Mouse (Mus musculus): ENCODE data around the gene Thada. TPM values are rescaled to one million over a fixed set of nuclear protein-coding genes. Genes with fewer than 3 reads are reported as not detected.

Thada gene
- total and polyA plus RNA-seq, 3 experiments, result 5.0 to 8.3 (median 7.7) TPM

DNA sequence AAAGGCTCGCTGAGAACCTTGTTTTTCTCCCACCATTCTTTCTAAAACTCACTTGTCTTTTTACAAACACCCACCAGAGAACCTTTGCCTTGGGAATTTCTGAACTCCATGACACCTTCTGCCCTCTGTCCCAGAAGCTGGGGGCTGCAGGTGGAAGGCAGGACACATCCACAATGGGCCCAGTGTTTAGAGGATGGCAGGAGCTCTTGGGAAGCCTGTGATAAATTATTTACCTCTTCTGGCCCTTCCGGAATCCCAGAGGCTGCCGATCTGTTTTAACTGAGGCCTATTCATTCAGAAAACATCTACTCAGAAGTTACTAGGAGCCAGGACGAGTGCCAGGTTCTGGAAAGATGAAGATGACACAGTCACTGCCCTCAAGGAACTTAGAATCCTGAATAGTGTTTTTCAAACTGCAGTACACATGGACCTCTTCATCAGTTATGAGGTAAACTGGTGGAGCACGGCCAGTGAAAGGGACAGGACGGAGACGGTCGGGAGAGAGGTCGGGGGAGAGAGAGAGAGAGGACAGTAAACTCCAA, 209.7 kb downstream of the Thada start:
- WGBS, result 74% methylated on average over 9 of the region's 9 CpGs
- H3K4me3 ChIP-seq, result no peak overlapping the region
- peaks cover 4% of the 10 kb centered on the region; the same call in 1 of the 2 replicates for H3K36me3 ChIP-seq (ENCODE audit: control insufficient read depth, insufficient read depth, low read length)
- no peak overlapping the region for H3K27ac ChIP-seq
- no peaks in the 10 kb centered on the region for H3K79me2 ChIP-seq (replicated peaks; ENCODE audit: control insufficient read depth, insufficient read depth, low read length)
- intact Hi-C loops (cut with DNase I), result no loop called here
- H3K27me3 ChIP-seq (ENCODE audit: control insufficient read depth, insufficient read depth, low read length), result no peaks in the 10 kb centered on the region
- no peak for TF ChIP-seq POLR2A (IDR thresholded peaks at IDR 0.05; ENCODE audit: insufficient read depth, low read depth, low read length)
- no peak for TF ChIP-seq CTCF (IDR thresholded peaks at IDR 0.05)
- no peak for TF ChIP-seq EP300 (IDR thresholded peaks at IDR 0.05; ENCODE audit: insufficient read depth, low read depth, low read length)
- peaks cover 8% of the 10 kb centered on the region for H3K4me1 ChIP-seq (ENCODE audit: control insufficient read depth, insufficient read depth, low read length)
- no peak overlapping the region for H3K9ac ChIP-seq (ENCODE audit: low read depth, low read length)
- no peak for DNase-seq

DNA sequence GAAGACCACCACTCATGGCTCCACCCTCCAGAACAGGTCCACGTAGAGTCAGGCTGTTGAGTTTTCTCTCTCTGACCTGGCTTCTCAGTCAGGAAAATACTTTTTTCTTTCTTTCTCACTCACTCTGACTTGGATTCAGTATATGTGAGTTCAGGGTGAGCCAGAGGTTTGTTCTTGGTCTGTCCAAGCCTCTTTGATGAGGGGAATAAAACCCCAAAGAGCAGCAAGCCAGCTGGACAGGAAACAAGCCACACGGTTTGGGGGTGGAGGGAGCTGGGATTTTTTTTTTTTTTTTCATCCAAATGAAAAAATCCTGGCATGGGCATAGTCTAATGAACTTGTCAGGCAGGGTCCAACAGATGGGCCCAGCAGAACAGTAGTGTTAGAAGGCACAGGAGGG, 210.2 kb downstream of the Thada start:
- H3K79me2 ChIP-seq (replicated peaks; ENCODE audit: control insufficient read depth, insufficient read depth, low read length), result no peaks in the 10 kb centered on the region
- 50% methylated on average over 2 of the region's 2 CpGs for whole genome bisulfite sequencing
- H3K9ac ChIP-seq (ENCODE audit: low read depth, low read length), result no peak overlapping the region
- no peak for TF ChIP-seq CTCF (IDR thresholded peaks at IDR 0.05)
- TF ChIP-seq EP300 (IDR thresholded peaks at IDR 0.05; ENCODE audit: insufficient read depth, low read depth, low read length), result no peak
- TF ChIP-seq POLR2A (IDR thresholded peaks at IDR 0.05; ENCODE audit: insufficient read depth, low read depth, low read length), result no peak
- no peaks in the 10 kb centered on the region for H3K27me3 ChIP-seq (ENCODE audit: control insufficient read depth, insufficient read depth, low read length)
- peaks cover 4% of the 10 kb centered on the region; the same call in 1 of the 2 replicates for H3K36me3 ChIP-seq (ENCODE audit: control insufficient read depth, insufficient read depth, low read length)
- intact Hi-C loops (cut with DNase I), result no loop called here
- H3K4me3 ChIP-seq, result no peak overlapping the region
- H3K4me1 ChIP-seq (ENCODE audit: control insufficient read depth, insufficient read depth, low read length), result peaks cover 8% of the 10 kb centered on the region
- DNase-seq, result no peak
- H3K27ac ChIP-seq, result no peak overlapping the region; the same call in 1 of the 2 replicates

DNA sequence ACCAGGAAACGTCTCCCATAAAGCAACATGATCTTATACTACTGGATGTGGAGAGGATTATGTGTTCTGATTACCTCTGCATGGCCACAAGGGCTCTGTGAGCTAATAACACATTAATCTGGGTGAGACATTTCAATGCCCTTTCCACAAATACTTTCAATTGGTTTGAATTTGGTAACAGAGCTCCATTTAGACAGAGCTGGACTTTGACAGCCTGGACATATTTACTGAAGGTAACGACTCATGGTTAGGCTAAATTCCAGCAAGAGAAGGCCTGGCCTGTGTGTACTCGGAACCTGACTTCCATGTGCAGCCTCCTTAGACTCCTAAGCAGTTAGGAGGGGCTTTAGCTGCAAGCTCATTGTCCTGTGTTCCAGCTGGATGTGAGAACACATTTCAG, 214.6 kb downstream of the Thada start:
- H3K79me2 ChIP-seq (replicated peaks; ENCODE audit: control insufficient read depth, insufficient read depth, low read length), result no peaks in the 10 kb centered on the region
- no peaks in the 10 kb centered on the region for H3K27me3 ChIP-seq (ENCODE audit: control insufficient read depth, insufficient read depth, low read length)
- H3K4me3 ChIP-seq, result no peak overlapping the region
- 92% methylated on average over 3 of the region's 3 CpGs for WGBS
- H3K9ac ChIP-seq (ENCODE audit: low read depth, low read length), result no peak overlapping the region
- DNase-seq, result no peak
- no peak overlapping the region for H3K27ac ChIP-seq
- no peaks in the 10 kb centered on the region for H3K36me3 ChIP-seq (ENCODE audit: control insufficient read depth, insufficient read depth, low read length)
- H3K4me1 ChIP-seq (ENCODE audit: control insufficient read depth, insufficient read depth, low read length), result no peaks in the 10 kb centered on the region; the same call in 1 of the 2 replicates
- intact Hi-C loops (cut with DNase I), result no loop called here
- TF ChIP-seq POLR2A (IDR thresholded peaks at IDR 0.05; ENCODE audit: insufficient read depth, low read depth, low read length) (no peak), EP300 (IDR thresholded peaks at IDR 0.05; ENCODE audit: insufficient read depth, low read depth, low read length) (no peak), CTCF (IDR thresholded peaks at IDR 0.05) (no peak)

DNA sequence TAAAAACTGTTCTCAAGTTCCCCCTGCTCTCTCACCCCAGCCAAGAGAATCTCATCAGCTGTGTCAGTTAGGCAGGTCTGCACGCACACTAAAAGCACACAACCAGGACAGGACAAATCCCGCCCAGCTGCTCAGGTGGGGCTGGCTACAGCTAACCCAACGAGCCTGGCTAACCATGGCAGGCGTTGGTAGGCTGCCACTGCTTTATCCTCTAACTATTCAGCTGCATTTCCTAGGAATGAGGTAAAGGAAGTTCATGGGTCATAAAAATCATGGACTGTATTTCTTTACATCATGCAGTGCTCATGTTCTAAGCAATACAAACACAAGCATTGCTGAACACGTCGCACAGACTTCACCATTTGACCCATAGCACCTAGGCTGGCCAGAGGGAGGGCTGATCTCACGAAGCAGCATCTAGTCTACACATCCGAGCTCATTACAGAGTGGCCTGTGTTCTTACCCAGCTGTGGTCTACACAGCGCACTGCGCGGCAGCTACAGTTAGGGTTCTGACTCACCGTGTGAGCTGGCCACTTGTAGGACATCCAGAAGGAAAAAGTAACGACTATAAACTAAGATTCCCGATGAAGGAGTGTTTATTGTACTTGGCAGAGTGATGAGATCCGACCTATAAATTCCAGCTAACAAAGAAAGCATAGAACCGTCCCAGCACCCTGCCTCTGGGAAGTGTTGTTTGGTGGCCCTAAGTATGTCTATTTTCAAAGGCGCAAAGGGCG, 221.7 kb downstream of the Thada start:
- 80% methylated on average over 18 of the region's 18 CpGs for WGBS

DNA sequence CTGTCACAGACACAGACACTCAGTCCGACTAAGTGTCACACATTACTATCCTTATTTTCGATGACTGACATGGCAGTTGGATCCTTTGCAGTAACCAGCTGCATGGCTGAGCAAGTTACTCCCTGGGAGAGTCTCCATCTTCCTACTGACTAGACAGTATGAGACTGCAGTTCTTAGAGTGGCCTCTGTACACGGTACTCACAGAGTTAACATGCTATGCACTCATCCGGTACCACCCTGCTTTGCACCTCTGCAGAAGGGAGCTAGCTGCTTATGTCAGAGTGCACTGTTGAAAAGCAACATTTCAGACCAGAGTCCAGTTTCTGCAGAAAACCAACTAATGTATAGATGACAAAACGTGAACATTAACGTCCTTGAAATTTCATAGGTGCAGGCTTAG, 222.2 kb downstream of the Thada start:
- DNase-seq, result no peak
- Histone ChIP-seq H3K27me3 (ENCODE audit: control insufficient read depth, insufficient read depth, low read length) (no peaks in the 10 kb centered on the region), H3K4me1 (ENCODE audit: control insufficient read depth, insufficient read depth, low read length) (no peaks in the 10 kb centered on the region), H3K79me2 (replicated peaks; ENCODE audit: control insufficient read depth, insufficient read depth, low read length) (no peaks in the 10 kb centered on the region), H3K36me3 (ENCODE audit: control insufficient read depth, insufficient read depth, low read length) (no peaks in the 10 kb centered on the region), H3K9ac (ENCODE audit: low read depth, low read length) (no peak overlapping the region), H3K27ac (no peak overlapping the region), H3K4me3 (no peak overlapping the region)
- WGBS, result 69% methylated on average over 6 of the region's 6 CpGs
- intact Hi-C loops (cut with DNase I), result no loop called here
- TF ChIP-seq EP300 (IDR thresholded peaks at IDR 0.05; ENCODE audit: insufficient read depth, low read depth, low read length), result no peak
- no peak for TF ChIP-seq POLR2A (IDR thresholded peaks at IDR 0.05; ENCODE audit: insufficient read depth, low read depth, low read length)
- TF ChIP-seq CTCF (IDR thresholded peaks at IDR 0.05), result no peak

More for the DNA sequence above, 221.7 kb downstream of the Thada start:
- no peaks in the 10 kb centered on the region for H3K79me2 ChIP-seq (replicated peaks; ENCODE audit: control insufficient read depth, insufficient read depth, low read length)
- no peaks in the 10 kb centered on the region for H3K27me3 ChIP-seq (ENCODE audit: control insufficient read depth, insufficient read depth, low read length)
- TF ChIP-seq POLR2A (IDR thresholded peaks at IDR 0.05; ENCODE audit: insufficient read depth, low read depth, low read length), result no peak
- DNase-seq, result no peak
- H3K27ac ChIP-seq, result no peak overlapping the region
- no peak overlapping the region for H3K4me3 ChIP-seq
- H3K9ac ChIP-seq (ENCODE audit: low read depth, low read length), result no peak overlapping the region
- no peaks in the 10 kb centered on the region for H3K36me3 ChIP-seq (ENCODE audit: control insufficient read depth, insufficient read depth, low read length)
- intact Hi-C loops (cut with DNase I), result no loop called here
- no peaks in the 10 kb centered on the region for H3K4me1 ChIP-seq (ENCODE audit: control insufficient read depth, insufficient read depth, low read length)

DNA sequence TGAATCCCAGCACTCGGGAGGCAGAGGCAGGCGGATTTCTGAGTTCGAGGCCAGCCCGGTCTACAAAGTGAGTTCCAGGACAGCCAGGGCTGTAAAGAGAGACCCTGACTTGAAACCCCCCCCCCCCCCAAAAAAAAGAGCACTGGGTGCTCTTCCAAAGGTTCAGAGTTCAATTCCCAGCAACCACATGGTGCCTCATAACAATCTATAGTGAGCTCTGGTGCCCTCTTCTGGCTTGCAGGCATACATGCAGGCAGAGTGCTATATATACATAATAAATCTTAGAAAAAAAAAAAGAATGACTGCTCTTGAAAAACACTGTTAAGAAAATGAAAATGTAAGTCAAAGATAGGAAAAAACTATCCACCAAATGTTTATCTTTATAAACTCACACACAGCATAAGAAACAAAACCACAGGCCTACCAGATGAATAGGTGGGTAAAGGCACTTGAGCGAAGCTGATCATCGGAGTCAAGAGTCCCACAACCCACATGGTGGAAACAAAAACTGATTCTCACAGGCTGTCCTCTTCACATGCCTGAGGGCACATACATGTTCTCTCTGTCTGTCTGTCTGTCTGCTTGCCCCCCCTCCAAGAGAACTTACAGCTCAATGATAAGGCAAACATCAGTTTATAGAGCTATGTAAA, 224.6 kb downstream of the Thada start:
- H3K27me3 ChIP-seq (ENCODE audit: control insufficient read depth, insufficient read depth, low read length), result no peaks in the 10 kb centered on the region
- 97% methylated on average over 6 of the region's 6 CpGs for WGBS
- H3K36me3 ChIP-seq (ENCODE audit: control insufficient read depth, insufficient read depth, low read length), result peaks cover 5% of the 10 kb centered on the region; the same call in 1 of the 2 replicates
- no peak overlapping the region for H3K4me3 ChIP-seq
- H3K79me2 ChIP-seq (replicated peaks; ENCODE audit: control insufficient read depth, insufficient read depth, low read length), result no peaks in the 10 kb centered on the region
- no peak for TF ChIP-seq POLR2A (IDR thresholded peaks at IDR 0.05; ENCODE audit: insufficient read depth, low read depth, low read length)
- TF ChIP-seq CTCF (IDR thresholded peaks at IDR 0.05), result peak; percentile 32
- H3K4me1 ChIP-seq (ENCODE audit: control insufficient read depth, insufficient read depth, low read length), result peaks cover 13% of the 10 kb centered on the region
- no peak overlapping the region for H3K27ac ChIP-seq
- intact Hi-C loops (cut with DNase I), result no loop called here
- DNase-seq, result no peak
- no peak overlapping the region for H3K9ac ChIP-seq (ENCODE audit: low read depth, low read length)

Data from heart, adult 2 months (tissue).